Mouse (Mus musculus) adrenal gland, postnatal 36 days (tissue): ENCODE measurements around the gene Ercc4. TPM values are rescaled to one million over a fixed set of nuclear protein-coding genes. Genes with fewer than 3 reads are reported as not detected.
A peak's percentile ranks its signal among the peaks of the same experiment; 100 is the strongest.

ENCODE experiments used
- DNase-seq, 2 experiments: peaks; one replicate each; pipeline ENCODE4 v3.0.0; 2021; ENCODE audit warnings: mixed read lengths in 1 of 2
- total RNA-seq, 2 experiments: library from RNA; stranded (reverse); gene quantifications; 2 replicates each; pipeline ENCODE4 v1.2.3; 2021

Ercc4 gene
- total RNA-seq, 2 experiments from 2014 or later: 15.1 to 16.3 TPM

GRCm38 (mm10) chr16:13147810-13148555, 38.5 kb downstream of the Ercc4 start:
- DNase-seq: no peak

DNA sequence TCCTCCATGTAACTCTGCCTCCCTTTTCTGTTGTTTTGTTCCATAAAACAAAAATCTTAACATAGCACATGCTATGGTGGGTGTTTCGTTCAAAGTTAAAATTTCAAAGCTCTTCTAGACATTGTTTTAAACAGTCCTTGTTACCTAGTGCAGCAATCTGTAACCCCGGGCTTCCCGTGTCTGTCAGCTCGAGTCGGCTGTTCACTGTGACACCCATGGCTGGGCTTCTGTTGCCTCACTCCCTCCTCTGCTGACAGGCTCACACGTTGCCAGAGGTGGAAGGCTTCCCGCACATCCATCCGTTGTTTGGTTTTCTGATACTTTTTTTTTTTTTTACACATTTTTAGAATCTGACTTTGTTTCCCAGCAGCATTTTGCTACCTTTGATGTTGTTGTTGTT, 40.5 kb downstream of the Ercc4 start:
- no peak for DNase-seq

DNA sequence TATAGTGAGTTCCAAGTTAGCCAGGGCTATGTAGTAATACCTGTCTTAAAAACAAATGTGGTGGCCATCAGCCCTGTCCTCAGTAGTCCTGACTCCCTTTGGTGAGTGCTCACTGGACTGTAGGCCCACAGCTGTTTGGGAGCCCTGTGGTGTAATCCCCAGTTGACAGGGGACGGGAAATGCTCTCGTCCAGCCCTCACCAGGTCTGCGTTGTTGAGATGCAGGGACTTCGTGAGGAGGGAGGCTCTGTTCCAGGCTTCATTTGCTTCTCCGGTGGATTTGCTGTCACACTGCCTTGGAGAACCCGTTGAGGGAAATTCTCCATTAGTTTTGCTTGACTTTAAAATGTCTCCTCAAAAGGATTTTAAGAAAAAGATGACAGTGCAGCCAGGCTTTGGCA, 41.3 kb downstream of the Ercc4 start:
- no peak for DNase-seq

DNA sequence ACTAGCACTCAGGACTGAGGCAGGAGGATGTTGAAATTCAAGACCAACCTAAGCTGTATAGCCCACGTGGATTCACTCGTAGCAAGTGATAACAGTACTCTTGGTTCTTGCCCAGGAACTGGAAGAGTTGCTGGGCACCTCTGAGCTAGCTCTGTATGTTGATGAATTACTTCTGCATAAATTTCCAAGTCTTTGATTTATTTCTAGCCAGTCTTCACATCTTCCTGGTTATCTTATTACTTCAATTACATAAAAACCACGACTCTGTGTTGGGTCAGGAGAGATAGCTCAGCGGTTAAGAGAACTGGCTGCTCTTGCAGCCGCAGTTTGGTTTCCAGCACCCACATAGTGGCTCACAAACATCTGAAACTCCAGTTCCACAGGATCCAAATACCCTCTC, 43.0 kb downstream of the Ercc4 start:
- DNase-seq: no peak

- DNase-seq: no peak
Measured at GRCm38 (mm10) chr16:13153215-13153614, 43.7 kb downstream of the Ercc4 start.

- no peak for DNase-seq
Measured at GRCm38 (mm10) chr16:13154352-13154751, 44.9 kb downstream of the Ercc4 start.

DNA sequence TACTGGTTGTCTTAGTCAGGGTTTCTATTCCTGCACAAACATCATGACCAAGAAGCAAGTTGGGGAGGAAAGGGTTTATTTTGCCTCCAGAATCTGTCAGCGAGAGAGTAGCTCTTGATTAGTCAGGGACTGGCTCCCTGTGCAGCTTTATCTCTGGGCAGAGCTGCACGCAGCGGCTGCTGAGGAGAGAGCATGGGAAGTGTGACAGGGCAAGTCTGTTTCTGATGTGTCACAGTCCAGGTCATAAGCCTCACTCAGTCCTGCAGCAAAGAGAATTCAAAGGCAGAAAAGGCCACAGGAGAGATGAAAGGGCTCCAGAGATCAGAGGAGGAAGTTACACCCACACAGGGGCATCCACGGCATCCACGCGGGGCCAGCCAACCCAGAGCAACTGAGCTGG, 47.8 kb downstream of the Ercc4 start:
- DNase-seq: peak; percentile 37 to 42

DNA sequence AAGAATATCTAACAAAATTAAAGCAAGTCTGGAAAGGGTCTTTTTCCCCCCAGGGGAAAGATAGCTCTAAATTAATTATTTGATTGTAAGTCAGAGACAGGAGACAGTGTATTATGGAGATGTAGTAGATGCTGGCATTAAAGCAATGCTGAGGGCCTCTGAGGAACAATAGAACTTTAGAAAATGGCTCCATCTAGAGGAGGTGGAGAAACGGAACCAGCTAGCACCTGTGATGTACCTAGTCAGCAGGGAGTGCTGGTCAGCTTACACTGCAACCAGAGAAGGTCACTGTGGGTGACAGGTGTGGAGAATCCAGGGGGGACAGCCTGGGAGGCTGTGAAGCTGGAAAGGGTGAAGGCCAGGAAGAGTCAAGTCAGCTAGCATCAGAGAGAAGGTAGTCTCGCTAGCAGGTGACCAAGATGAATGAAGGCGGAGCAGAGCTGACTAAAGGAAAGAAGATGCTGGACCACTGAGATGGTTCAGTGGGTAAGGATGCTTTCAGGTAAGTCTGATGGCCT, 48.7 kb downstream of the Ercc4 start:
- no peak for DNase-seq

GRCm38 (mm10) chr16:13158906-13159889, 49.7 kb downstream of the Ercc4 start:
- DNase-seq: peak in 1 of 2 experiments; percentile 26

- peak; percentile 92 to 93 for DNase-seq
Measured at GRCm38 (mm10) chr16:13159927-13160644, 50.6 kb downstream of the Ercc4 start.

DNA sequence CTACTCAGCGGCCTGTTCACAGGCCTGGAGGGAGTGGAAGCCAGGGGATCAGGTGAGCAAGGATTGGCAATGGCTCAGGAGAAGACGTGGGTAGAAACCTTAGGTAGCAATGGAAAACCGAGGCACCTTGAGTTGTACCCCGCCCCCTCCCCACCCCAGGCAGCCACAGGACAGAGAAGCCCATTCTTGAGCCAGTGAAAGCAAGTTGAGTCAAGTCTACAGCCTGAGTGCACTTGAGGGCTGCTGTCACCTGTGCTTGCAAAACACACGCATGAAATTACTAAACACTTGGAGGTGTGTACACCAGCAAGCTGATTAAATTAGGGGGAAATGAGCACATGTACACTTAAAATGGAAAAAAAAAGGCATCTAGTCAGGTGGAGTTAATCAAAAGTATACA, 52.0 kb downstream of the Ercc4 start:
- no peak for DNase-seq

GRCm38 (mm10) chr16:13167731-13168130, 58.2 kb downstream of the Ercc4 start:
- DNase-seq: peak in 1 of 2 experiments; percentile 8

GRCm38 (mm10) chr16:13173055-13173742, 63.7 kb downstream of the Ercc4 start:
- peak in 1 of 2 experiments; percentile 40 for DNase-seq

DNA sequence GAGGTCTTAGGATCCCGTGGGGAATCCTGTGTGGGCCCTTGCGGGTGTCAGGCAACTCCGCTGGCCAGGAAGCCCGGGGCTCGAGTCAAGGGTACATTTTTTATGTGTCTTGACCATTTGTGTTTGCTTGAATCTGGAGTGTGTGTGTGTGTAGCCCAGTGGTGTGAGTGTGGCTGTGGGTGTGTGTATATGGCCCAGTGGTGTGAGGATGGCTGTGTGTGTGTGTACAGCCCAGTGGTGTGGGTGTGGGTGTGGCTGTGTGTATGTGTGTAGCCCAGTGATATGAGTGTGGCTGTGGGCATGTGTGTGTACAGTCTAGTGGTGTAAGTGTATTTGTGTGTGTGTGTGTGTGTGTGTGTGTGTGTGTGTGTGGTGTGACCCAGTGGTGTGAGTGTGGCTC, 73.0 kb downstream of the Ercc4 start:
- no peak for DNase-seq

- no peak for DNase-seq
Measured at GRCm38 (mm10) chr16:13183182-13183742, 73.8 kb downstream of the Ercc4 start.

DNA sequence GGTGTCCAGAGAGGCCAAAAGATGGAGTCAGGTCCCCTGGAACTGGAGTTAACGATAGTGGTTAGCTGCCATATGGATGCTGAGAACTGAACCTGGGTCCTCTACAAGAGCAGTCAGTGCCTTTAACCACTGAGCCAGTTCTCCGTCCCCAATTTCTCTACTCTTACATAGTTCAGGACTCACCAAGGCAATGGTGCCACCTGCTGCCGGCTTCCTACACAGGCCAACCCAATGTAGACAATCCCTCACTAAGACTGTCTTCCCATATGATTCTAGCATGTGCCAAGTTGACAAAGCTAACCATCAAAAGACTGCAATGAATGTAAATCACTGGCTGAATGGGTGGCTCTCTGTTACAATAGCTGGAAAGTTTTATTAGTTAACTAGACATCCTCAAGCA, 74.9 kb downstream of the Ercc4 start:
- peak; percentile 39 to 53 for DNase-seq

DNA sequence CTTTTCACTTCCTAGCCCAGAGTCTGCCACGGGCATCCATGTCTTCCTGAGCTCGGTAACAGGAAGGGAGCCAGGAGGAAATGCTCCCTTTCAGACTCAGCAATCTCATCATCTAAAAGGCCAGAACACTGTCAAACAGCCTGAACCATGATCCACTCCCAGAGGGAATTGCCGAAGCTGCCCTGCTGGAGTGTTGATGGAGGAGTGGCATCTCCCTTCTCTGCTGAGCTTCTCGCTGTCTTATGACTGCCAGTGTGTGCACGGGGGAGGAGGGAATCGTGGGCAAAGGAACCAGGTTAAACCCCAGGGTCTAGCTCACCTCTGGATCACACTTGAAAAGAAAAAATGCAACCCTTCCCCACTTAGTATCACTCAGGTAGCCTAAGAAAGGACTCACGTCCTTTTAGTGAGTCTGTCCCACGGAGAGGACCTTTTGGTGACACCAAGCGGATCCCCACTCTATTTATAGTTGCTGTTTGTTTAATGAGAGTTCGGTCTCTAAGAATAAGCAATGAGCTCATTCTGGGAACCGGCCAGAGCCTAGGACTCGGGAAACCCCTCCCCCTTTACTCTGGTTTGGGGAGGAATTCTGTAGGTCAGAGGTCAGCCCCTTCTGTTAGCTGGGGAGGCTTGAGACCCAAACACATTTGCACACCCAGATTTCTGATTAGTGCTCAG, 80.1 kb downstream of the Ercc4 start:
- peak in 1 of 2 experiments; percentile 56 for DNase-seq

DNA sequence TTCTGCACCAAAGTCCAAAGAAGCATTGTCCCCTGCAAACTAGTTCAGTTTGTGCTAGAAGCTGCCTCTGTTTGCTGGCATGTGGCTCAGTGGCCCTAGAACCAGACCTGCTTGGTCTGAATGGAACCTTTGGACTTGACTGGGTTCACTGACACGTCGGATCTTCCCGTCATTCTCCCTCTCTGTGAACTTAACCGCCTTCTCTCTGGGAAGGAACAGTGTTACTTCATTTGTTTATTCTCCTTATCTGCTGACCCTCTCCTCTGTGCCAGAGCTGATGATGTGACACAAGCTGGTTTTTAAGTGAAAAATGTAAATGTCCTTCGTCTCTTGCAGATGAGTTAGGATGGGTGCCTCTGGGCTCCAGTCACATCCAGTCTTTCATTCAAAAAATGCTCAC, 81.0 kb downstream of the Ercc4 start:
- DNase-seq: no peak

DNA sequence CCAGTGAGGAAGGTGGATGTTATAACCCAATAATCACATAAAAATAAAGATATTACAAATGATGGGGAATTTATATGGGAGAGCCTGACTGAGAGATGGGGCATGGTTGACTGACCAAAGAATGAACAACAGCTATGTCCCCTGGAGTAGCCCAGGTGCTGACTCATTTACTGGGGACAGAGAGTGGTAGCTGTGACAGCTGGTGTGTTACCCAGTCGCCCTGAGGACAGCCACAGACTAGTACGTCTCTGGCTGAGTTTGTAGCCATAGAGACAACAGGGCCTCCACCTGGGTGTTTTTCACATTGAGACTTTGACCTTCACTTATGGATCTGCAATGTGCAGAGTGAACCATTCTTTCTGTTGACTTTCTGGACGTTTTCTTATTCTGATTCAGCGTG, 81.7 kb downstream of the Ercc4 start:
- no peak for DNase-seq

GRCm38 (mm10) chr16:13193663-13194071, 84.2 kb downstream of the Ercc4 start:
- DNase-seq: no peak

GRCm38 (mm10) chr16:13194882-13195281, 85.4 kb downstream of the Ercc4 start:
- DNase-seq: no peak
